Mouse (Mus musculus) hindbrain, embryonic 14.5 days (tissue): Measurements from ENCODE around the gene Nebl. TPM values are rescaled to one million over a fixed set of nuclear protein-coding genes. Genes with fewer than 3 reads are reported as not detected.

ENCODE experiments used
- ATAC-seq: fragments of 200-750 bp; cut with Nextera tagmentation; 2 replicates; pipeline ENCODE4 v1.8.0; 2017; ENCODE audit warnings: moderate number of reproducible peaks, mild to moderate bottlenecking, moderate TSS enrichment, moderate library complexity; ENCODE audit not compliant: low FRiP score
- DNase-seq: peaks from one replicate; pipeline ENCODE4 v3.0.0-alpha.2; 2015; ENCODE audit warnings: low spot score
- H3K27ac ChIP-seq: fragments of 300-500 bp; sonication (generic); 2 replicates; pipeline ENCODE4 v1.5.1; 2014; ENCODE audit warnings: mild to moderate bottlenecking, moderate library complexity
- H3K27me3 ChIP-seq: fragments of 300-500 bp; sonication (generic); 2 replicates; pipeline ENCODE4 v1.6.1; 2014; ENCODE audit warnings: mild to moderate bottlenecking, low read length, mixed read lengths; ENCODE audit not compliant: control insufficient read depth, insufficient read depth
- H3K36me3 ChIP-seq: fragments of 300-500 bp; sonication (generic); replicated peaks from 2 replicates; pipeline ENCODE4 v1.6.1; 2014; ENCODE audit not compliant: control insufficient read depth, insufficient read depth
- H3K4me1 ChIP-seq: fragments of 300-500 bp; sonication (generic); replicated peaks from 2 replicates; pipeline ENCODE4 v1.6.1; 2014; ENCODE audit warnings: antibody characterized with exemption, low read length, mixed read lengths; ENCODE audit not compliant: control insufficient read depth, insufficient read depth
- H3K4me2 ChIP-seq: fragments of 300-500 bp; sonication (generic); replicated peaks from 2 replicates; pipeline ENCODE4 v1.6.1; 2014; ENCODE audit warnings: mild to moderate bottlenecking, moderate library complexity
- H3K4me3 ChIP-seq: fragments of 300-500 bp; sonication (generic); replicated peaks from 2 replicates; pipeline ENCODE4 v1.5.1; 2014; ENCODE audit warnings: mild to moderate bottlenecking, low read length
- H3K9ac ChIP-seq: fragments of 300-500 bp; sonication (generic); 2 replicates; pipeline ENCODE4 v1.6.1; 2014
- H3K9me3 ChIP-seq: fragments of 300-500 bp; sonication (generic); 2 replicates; pipeline ENCODE4 v1.6.1; 2016; ENCODE audit warnings: low read length; ENCODE audit not compliant: control insufficient read depth
- WGBS: fragments of 180-500 bp; shearing (Covaris S2); extraction: QIAGEN DNeasy Blood & Tissue Kit; methylation state at CpG from one replicate; pipeline ENCODE4 v1.1.7; 2014; 5-methylcytosine and 5-hydroxymethylcytosine counted together
- polyA plus RNA-seq: library from polyadenylated mRNA; unstranded; fragments of >200 nt; fragmentation: Nextera tagmentation; extraction: Ambion mirVana; gene quantifications from 2 replicates; pipeline ENCODE4 v1.2.1, GENCODE M21; 2014

Nebl gene
- polyA plus RNA-seq, 1 experiment from 2014 or later = 11.1 TPM

DNA sequence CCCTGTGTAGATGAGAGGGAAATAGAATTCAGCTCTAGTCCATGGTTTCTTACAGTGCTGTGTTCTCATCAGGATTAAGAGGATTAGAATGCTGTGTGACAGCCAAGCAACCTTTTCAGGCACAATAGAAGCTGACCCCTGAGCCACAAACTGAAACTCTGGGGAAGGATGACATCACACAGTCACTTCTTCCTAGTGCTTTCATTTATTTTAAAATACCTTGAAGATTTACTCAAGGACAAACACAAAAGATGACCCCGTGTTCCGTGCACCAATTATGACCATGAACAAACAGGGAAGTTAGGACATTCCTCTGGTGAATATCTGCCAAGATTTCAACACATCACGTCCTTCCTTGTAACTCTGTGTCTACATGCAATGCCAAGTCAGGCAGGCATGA, 121.0 kb downstream of the Nebl start:
- no peaks in the 10 kb centered on the region for H3K4me1 ChIP-seq
- no peaks in the 10 kb centered on the region for H3K36me3 ChIP-seq
- no peak overlapping the region for H3K4me3 ChIP-seq
- DNase-seq (no peak), ATAC-seq (no peak)
- no peaks in the 10 kb centered on the region for H3K9me3 ChIP-seq
- no peak overlapping the region for H3K4me2 ChIP-seq
- H3K27me3 ChIP-seq = no peaks in the 10 kb centered on the region
- 54% methylated on average over 3 of the region's 3 CpGs for WGBS
- H3K27ac ChIP-seq = no peak overlapping the region
- H3K9ac ChIP-seq = no peak overlapping the region

DNA sequence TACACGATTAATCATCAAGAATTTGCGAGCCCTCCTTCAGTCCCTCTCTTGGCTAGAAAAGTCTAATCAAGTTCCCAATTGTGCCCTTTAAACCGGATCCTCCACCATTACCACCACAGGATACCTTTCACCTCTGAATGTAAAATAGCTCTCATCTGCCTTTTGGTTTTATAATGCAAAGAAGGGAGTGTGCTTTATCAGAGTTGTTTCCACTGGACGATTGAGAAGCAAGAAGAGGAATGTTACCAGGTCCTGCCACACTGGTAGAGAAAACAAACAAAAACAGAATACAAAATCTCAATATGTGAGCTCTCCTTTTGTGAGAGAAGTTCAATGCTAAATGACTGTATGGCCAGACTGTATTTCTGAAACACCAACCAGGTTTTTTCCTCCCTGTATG, 127.7 kb downstream of the Nebl start:
- no peak overlapping the region for H3K27ac ChIP-seq
- ATAC-seq = no peak
- H3K4me1 ChIP-seq = no peaks in the 10 kb centered on the region
- H3K4me3 ChIP-seq = no peak overlapping the region
- H3K9me3 ChIP-seq = no peaks in the 10 kb centered on the region
- no peak overlapping the region for H3K9ac ChIP-seq
- no peak for DNase-seq
- no peak overlapping the region for H3K4me2 ChIP-seq
- H3K36me3 ChIP-seq = no peaks in the 10 kb centered on the region
- no peaks in the 10 kb centered on the region for H3K27me3 ChIP-seq
- 57% methylated on average over 4 of the region's 4 CpGs for WGBS

DNA sequence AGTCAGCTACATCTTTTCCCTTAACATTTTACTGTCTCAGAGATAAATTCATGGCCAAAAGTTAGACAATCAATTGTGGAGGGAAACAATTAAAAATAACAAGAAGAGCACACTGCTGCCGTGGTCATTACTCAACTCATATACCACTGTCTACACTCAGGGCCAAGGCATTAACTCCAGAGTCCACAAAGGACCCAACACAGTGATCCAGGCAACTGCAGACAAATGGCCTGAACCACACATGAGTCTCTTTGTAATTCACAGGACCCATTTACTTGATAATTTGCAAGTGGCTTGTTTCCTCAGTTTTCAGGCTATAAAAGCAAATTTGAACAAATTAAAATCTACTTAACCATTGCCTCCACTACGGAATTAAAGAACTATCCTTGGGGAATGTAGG, 130.6 kb downstream of the Nebl start:
- Histone ChIP-seq H3K4me3 (no peak overlapping the region), H3K9me3 (no peaks in the 10 kb centered on the region), H3K4me1 (no peaks in the 10 kb centered on the region), H3K27ac (no peak overlapping the region), H3K36me3 (no peaks in the 10 kb centered on the region), H3K4me2 (no peak overlapping the region), H3K9ac (no peak overlapping the region), H3K27me3 (no peaks in the 10 kb centered on the region)
- ATAC-seq (no peak), DNase-seq (no peak)
- 63% methylated on average over 2 of the region's 2 CpGs for whole genome bisulfite sequencing

DNA sequence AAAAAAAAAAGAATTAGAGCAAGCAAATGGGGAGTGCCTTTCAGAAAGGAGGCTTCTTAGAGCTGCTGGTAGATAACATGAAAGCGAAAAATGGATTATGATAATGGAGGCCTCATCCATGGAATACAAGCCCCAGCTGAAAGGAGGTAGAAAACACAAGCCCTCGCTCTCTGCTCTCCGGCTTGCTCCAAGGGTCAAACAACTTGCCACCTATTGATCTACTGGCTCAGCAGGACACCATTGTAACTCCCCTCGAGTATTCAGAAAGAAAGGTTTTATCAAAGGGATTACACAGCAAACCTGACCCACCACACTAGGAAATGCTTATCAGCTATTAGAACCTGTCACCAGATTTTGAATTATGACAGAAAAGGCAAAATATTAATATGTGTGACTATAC, 131.4 kb downstream of the Nebl start:
- no peak for ATAC-seq
- no peaks in the 10 kb centered on the region for H3K36me3 ChIP-seq
- 23% methylated on average over 4 of the region's 4 CpGs for WGBS

DNA sequence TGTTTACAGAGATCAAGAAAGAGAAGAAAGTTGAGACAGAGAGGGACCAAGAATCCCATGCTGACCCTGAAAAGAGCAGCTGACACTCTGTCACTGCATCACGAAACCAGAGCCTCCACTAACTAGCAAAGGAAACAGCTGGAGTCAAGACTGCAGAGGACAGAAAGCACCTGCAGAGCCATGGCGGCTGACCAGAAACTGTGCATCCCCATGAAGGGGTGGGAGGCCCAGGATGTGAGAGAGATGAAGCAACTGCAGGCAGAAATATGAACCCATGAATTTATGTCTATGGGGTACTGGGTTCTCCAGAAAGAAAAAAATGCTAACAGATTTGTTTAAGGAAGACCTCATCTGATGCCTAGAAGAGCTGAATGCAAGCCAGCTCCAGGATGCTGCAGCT, 133.3 kb downstream of the Nebl start:
- DNase-seq = no peak
- H3K27ac ChIP-seq = no peak overlapping the region

More for the DNA sequence above, 131.4 kb downstream of the Nebl start:
- no peaks in the 10 kb centered on the region for H3K27me3 ChIP-seq
- no peak overlapping the region for H3K4me3 ChIP-seq
- no peak for DNase-seq
- no peak overlapping the region for H3K4me2 ChIP-seq
- H3K9me3 ChIP-seq = no peaks in the 10 kb centered on the region
- H3K27ac ChIP-seq = no peak overlapping the region
- H3K4me1 ChIP-seq = no peaks in the 10 kb centered on the region
- no peak overlapping the region for H3K9ac ChIP-seq

DNA sequence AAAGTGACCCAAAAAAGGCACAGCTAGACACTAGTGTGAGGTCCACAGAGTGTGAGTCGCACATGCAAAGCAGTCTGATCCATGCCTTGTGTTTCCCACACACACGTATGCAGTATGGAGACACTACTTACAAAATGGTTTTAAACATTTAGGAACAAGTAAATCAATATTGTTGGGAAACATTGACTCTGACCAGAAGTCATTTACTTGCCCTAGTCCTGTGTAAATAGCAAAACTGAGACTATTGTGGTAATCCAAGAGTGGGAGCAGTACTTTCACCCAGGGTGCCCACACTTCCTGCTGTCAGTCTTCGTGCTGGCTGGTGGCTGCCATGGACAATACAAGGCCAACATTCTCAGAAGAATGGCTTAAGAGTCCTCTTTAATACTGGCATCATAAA, 141.6 kb downstream of the Nebl start:
- Histone ChIP-seq H3K27ac (no peak overlapping the region), H3K36me3 (no peaks in the 10 kb centered on the region), H3K9me3 (0 out of 2 replicates have a peak, but pooled peaks cover 6% of the 10 kb centered on the region), H3K9ac (no peak overlapping the region), H3K27me3 (no peaks in the 10 kb centered on the region), H3K4me3 (no peak overlapping the region), H3K4me1 (no peaks in the 10 kb centered on the region), H3K4me2 (no peak overlapping the region)
- WGBS = 94% methylated on average over 3 of the region's 3 CpGs
- no peak for DNase-seq
- ATAC-seq = no peak

More for the DNA sequence above, 133.3 kb downstream of the Nebl start:
- no peak overlapping the region for H3K4me3 ChIP-seq
- no peaks in the 10 kb centered on the region for H3K4me1 ChIP-seq
- no peak for ATAC-seq
- H3K9ac ChIP-seq = no peak overlapping the region
- H3K27me3 ChIP-seq = no peaks in the 10 kb centered on the region
- H3K36me3 ChIP-seq = no peaks in the 10 kb centered on the region
- 0 out of 2 replicates have a peak, but pooled peaks cover 6% of the 10 kb centered on the region for H3K9me3 ChIP-seq
- no peak overlapping the region for H3K4me2 ChIP-seq
- 50% methylated on average over 2 of the region's 2 CpGs for WGBS

DNA sequence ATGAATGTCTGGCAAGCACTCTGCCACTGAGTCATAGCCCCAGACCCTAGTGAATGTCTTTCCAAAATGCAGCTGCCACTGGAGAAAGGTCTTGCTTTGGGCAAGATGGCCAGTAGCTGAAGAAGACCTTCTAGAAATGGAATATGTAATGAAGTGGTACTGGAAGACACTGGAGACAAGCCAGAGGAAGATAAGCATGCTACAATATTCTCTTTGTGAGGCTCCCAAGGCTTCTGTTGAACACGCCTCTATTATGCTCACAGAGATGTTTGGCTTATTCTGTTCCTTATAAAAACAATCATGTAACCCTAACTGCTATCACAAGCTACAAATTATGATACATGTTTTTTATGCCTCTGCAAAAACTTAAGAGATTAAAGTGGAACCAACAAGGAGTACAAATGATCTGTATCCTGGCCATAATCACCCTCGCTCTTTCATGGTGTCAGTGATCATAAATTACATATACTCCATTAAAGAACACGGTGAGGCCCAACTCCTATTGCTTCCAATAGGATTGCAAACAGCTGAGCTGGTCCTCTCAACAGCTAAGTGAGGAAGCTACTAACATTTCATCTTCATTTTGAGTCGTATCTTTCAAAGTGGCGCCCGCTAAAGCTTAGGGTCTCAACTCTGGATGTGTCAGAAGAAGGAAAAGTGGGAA, 145.8 kb downstream of the Nebl start:
- H3K27ac ChIP-seq = no peak overlapping the region
- H3K4me3 ChIP-seq = no peak overlapping the region
- WGBS = 86% methylated on average over 6 of the region's 6 CpGs
- ATAC-seq (no peak), DNase-seq (no peak)
- no peak overlapping the region for H3K9ac ChIP-seq
- no peaks in the 10 kb centered on the region for H3K9me3 ChIP-seq
- no peaks in the 10 kb centered on the region for H3K36me3 ChIP-seq
- no peaks in the 10 kb centered on the region for H3K27me3 ChIP-seq
- H3K4me2 ChIP-seq = no peak overlapping the region
- no peaks in the 10 kb centered on the region for H3K4me1 ChIP-seq

DNA sequence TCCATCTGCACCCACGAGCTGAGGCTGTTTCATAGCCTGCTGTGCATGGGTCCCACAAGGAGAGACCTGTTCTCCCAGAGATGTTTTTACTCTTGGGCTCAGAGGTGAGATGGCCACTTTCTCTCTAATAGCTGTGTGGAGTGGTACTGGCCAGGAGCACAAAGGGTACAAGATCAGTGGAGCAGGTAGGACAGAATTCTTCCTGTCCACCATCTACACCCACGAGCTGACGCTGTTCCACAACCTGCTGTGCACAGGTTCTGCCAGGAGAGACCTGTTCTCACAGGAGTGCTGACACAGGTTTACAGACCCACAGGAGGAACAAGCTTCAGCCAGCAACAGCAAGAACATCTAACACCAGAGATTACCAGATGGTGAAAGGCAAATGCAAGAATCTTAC, 155.6 kb downstream of the Nebl start:
- no peaks in the 10 kb centered on the region for H3K4me1 ChIP-seq
- peaks cover 13% of the 10 kb centered on the region for H3K9me3 ChIP-seq
- no peak overlapping the region for H3K4me3 ChIP-seq
- no peaks in the 10 kb centered on the region for H3K27me3 ChIP-seq
- no peak for DNase-seq
- H3K9ac ChIP-seq = no peak overlapping the region
- H3K36me3 ChIP-seq = no peaks in the 10 kb centered on the region
- no peak overlapping the region for H3K4me2 ChIP-seq
- 68% methylated on average over 3 of the region's 3 CpGs for WGBS
- no peak overlapping the region for H3K27ac ChIP-seq
- no peak for ATAC-seq

DNA sequence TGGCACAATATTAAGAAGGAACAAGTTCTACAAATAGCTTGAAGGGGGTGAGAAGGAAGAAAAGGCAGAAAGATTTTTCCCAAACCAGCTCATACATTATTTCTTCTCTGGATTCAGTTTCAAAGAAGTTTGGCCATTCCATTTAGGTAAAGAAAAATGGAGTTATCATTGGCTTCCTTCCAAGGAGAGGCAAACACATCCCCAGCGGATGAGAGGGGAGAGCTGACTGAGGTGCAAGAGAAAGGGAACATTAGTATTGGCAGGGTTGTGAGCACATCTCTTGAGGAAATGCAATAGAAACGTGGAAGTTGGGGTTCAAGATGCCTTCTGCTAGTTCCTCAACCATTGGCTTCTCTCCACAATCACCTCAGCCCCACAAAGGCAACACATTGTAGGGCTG, 159.5 kb downstream of the Nebl start:
- DNase-seq (no peak), ATAC-seq (no peak)
- no peaks in the 10 kb centered on the region for H3K27me3 ChIP-seq
- H3K4me3 ChIP-seq = no peak overlapping the region
- no peaks in the 10 kb centered on the region for H3K9me3 ChIP-seq
- 76% methylated on average over 2 of the region's 2 CpGs for WGBS
- no peaks in the 10 kb centered on the region for H3K36me3 ChIP-seq
- H3K27ac ChIP-seq = no peak overlapping the region
- no peak overlapping the region for H3K9ac ChIP-seq
- H3K4me1 ChIP-seq = no peaks in the 10 kb centered on the region
- H3K4me2 ChIP-seq = no peak overlapping the region
